Mouse (Mus musculus) kidney, postnatal 4 days (tissue): Measurements from ENCODE around the gene Sppl2b.

ENCODE experiments used
- DNase-seq, 2 experiments: peaks; one replicate each; pipeline ENCODE4 v3.0.0; 2021; ENCODE audit warnings: mixed read lengths in 2 of 2

Gene Sppl2b

DNA sequence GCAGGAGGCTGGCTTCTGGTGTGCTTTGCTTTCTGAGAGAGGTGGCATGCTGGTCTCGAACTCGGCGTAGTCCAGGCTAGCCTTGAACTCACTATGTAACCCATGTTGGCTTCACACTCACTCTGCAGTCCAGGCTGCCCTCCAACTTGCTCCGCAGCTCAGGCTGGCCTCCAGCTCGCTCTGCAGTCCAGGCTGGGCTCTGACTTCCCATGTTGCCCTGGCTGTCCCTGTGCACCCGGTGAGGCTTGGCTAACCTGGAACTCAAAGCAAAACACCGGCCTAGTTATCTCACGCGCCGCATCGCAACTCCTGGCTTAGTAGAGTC lies 636 bp downstream of the Sppl2b start:
- peak; percentile 17 to 23 for DNase-seq

DNA sequence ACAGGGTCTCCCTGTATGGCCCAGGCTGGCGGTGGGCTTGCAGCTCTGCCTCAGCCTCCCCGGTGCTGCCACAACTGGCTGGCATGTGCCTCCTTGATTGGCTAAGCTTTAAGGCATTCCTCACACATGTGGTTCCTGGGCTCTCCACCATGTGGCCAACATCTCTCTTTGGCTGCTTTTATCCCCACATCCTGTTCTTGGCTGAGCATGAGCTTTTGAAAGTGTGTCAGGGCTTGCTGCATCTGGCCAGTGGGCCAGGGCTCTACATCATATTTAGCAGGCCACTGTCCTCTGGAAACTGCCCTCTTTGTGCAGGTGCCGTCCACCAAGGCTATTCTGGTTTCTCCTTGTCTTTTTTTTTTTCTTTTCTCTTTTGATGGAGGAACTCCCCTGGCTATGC lies 1.2 kb downstream of the Sppl2b start:
- peak in 1 of 2 experiments; percentile 43 for DNase-seq

DNA sequence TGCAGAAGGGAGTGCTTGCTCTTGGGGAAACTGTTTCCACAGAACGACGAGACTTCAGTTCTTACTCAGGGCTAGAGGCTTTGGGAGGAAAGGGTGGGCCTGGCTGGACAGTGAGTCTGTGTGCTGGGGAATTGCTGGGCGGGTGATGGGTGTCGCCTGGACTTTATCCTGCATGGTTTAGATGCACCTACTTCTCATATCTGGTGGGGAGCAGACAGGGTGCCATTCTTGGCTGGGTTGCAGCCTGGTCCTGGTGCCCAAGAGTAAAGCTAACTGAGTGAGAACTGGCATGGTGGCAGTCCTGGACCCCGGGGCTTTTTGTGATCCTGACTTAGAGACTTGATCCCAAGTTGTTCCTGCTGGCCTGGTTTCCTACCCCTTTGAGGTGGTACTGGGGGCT lies 1.8 kb downstream of the Sppl2b start:
- no peak for DNase-seq

DNA sequence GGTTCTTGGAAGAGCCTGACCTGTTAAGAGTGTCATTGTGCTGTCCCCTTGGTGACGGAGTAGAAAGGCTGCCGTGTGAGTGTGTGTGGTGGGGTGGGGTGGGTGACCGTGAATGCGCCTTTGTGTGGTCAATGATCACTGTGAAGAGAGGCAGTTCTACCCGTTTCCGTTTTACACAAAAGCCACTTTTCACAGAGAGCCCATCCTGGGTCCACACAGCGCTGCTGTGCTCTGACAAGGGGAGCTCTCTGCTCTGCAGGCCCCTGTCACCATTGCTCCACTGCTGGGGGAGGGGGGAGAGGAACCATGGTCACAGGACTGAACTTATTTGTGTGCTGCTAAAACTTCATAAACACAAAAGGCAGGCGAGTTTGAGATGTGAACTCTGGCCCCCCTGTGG lies 2.3 kb downstream of the Sppl2b start:
- DNase-seq = no peak

DNA sequence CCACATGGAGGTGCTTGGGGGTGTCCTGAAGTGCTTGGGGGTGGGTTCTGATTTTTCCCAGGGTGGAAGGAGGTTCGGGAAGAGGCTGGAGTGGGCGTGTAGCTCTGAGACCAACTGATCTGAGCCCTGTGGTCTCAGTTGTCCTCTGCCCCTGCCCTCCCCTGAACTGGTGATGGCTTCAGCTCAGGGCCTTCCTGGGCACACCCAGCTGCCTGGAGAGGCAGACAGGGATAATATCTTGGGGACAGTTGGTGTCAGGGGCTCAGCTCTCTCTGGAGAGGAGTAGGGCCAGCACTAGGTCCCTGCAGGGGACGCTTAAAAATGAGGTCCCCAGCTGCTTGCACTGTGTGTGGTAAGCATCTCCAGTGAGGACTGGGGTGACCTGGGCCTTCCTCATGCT lies 2.8 kb downstream of the Sppl2b start:
- DNase-seq = no peak

DNA sequence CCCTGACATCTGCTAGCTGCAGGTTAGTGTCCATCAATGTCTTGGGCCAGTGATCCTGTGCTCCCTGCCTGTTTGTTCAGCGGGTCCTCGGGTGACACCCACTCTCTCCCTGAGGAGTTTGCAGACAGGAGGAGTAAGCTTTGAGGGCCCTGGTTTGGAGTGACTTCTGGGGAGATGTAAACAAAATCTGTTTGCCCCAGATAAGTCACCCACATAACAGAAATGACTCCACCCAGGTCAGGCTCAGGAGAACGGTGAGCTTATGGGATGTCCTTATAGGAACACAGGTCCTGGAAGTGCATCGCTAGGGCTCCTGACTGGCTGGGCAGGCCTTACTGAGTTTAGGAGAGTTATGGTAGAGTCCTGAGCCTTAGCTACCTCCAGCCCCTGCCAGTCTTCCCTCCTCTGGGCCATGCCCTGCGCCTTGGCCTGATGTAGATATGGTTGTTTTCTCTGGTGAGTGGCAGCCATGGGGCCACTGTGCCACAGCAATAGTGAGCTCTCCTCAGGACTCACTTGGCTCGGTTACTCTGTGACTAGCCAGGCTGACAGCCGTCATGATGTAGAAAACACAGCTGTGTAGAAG lies 3.4 kb downstream of the Sppl2b start:
- no peak for DNase-seq

DNA sequence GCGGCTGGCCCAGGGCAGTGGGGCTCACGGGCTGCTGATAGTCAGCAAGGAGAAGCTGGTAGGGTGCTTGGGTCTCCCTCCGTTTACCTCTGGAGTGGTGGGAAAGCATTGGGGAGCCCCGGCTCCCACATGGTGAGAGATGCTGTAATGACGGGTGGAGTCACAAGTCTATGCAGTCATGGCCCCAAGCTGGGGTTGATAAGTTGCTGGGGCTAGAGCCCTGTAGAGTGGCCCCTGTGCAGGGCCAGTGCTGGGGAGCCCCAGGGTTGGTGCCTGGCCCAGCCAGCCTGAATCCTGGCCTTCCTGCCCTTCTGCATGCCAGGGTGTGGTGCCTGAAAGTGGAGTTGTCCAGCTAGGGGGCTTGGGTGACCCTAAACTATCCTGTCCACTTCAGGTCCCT lies 7.2 kb downstream of the Sppl2b start:
- no peak for DNase-seq

DNA sequence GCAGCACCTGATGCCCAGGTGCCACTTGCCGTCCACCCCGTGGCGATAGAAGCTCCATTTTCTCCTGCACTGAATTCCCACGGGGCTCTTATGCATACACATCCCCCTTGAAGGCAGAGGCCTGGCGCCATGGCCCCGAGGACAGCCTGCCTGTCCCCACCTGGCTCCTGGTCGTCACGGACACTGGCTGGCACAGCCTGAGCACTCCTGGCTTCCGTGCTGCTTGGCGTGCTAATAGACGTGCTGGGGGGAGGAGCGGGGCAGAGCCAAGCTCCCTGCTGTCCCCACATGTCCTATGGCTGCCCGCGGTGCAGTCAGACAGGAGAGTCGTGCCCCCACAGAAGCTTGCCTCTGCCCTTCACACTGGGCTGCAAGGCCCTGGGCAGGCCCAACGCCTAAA lies 9.4 kb downstream of the Sppl2b start:
- DNase-seq = no peak

DNA sequence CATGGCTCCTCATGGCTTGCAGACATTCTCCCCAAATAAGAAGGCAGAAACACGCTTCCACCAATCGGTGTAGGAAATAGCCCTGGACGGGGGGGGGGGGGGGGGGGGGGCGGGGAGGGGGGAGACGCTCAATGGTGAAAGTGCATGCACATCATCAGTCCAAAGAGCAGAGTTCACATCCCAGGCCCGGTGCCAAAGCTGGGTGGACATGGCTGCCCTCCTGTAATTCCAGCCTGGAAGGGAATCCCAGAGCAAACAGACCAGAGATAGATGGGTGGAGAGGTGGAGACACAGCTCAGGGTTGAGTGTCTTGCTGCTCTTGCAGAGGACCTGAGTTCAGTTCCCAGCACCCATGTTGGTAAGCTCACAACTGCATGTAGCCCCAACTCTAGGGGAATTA lies 15.9 kb downstream of the Sppl2b start:
- peak; percentile 36 to 54 for DNase-seq

DNA sequence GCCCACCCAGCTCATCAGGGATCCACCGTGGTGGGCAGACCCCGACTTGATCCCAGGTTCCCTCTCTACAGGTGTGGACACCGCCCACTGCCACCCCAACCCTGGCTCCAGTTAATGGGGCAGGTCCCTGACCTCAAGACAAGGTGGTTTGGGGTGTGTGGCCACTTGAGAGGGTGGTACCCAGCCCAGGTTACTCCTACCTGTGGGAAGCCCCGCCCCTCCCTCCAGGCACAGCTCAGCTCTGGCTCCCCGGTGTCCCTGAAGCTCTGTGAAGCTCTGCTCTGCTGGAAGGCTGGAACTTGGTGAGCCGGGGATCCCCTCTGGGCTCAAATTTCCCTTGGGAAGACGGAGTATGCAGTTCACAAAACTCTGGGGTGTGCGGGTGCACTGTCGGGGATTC lies 16.5 kb downstream of the Sppl2b start, which contains the start of gene Tmprss9:
Tmprss9 (plus strand) TSS at position 268 of the 400 bp plus-strand sequence.
- peak; percentile 30 to 50 for DNase-seq

DNA sequence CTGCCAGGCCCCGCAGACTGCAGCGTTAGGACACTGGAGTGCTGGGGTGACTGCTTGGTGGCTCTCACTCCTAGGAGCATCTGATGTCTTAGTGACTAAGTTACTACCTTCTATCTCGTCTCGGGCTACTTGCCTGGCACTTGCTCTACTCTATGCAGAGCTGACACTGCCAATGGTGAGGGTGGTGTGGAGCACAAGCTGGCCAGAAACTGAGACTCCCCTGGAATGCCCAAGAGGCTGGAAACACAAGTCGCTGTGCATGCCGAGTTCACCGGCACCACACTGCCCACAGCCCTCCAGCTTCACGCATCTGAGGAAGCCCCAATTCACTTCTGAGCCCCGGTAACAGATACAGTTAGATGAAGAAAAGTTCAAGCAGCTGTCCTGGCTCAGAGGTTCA lies 19.0 kb downstream of the Sppl2b start:
- no peak for DNase-seq

DNA sequence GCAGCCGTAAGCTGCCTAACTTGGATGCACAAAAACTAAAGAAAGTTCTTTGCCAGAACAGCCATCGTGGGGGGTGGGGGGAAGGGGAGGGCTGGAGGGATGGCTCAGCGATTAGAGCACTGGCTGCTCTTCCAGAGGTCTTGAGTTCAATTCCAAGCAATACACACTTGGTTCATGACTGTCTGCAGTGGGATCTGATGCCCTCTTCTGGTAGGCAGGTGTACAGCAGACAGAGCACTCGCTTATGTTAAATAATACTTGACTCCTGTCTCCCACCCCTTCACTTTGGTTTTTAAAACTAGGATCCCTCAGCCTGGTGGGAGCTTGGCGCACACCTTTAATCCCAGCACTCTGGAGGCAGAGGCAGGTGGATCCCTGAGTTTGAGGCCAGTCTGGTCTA lies 21.0 kb downstream of the Sppl2b start:
- peak; percentile 75 to 80 for DNase-seq

DNA sequence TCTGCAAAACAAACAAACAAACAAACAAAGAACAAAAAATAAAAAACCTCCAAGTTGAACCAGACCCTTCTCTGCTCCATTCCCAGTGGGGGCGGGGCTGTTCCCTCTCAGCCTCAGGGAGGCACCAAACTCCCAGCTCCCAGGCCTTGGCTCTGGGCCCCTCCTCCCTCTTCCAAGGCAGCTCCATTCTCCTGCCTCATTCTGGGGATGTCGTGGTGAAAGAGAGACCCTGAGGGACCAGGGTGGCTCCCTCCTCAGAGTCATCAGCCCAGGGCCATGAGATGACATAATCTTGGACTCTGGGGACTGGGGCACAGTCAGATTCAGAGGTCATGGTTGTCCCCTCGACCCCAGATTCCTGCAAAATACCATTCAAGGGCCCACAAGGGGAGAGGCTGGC lies 21.5 kb downstream of the Sppl2b start:
- peak; percentile 35 to 38 for DNase-seq

DNA sequence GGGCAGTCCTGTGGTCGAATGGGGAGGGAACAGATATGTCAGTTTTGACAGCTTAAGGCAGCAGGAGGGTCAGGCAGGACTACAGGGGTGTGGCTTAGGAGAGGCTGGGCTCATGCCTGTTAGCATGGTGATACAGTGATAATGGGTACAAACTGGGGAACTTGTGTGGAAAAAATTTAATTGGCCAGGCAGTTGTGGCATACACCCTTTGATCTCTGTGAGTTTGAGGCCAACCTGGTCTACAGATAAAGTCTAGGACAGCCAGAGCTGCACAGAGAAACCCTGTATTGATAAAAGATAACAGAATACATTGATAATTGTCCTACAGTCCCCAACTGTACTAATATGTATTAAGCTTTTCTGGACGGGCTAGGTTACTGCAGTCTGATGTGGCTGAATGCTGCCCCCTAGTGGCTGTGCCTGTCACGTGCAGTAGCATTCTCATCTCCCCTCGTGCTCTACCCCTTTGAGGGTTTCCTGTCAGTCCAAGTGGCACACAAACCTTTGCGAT lies 25.1 kb downstream of the Sppl2b start:
- DNase-seq = peak; percentile 79 to 82

DNA sequence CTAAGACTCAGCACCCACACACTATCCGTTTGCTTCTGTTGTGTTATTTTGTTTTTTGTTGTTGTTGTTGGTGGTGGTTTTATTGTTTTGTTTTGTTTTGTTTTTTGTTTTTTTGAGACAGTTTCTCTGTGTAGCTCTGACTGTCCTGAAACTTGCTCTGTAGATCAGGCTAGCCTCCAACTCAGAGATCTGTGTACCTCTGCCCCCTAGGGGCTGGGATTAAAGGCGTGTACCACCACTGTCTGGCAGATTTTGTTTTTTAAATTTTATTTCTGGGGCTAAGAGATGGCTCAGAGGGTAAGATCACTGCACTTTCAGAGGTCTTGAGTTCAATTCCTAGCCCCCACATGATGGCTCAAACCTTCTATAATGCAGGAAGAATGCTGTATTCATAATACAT lies 25.8 kb downstream of the Sppl2b start:
- DNase-seq = no peak

DNA sequence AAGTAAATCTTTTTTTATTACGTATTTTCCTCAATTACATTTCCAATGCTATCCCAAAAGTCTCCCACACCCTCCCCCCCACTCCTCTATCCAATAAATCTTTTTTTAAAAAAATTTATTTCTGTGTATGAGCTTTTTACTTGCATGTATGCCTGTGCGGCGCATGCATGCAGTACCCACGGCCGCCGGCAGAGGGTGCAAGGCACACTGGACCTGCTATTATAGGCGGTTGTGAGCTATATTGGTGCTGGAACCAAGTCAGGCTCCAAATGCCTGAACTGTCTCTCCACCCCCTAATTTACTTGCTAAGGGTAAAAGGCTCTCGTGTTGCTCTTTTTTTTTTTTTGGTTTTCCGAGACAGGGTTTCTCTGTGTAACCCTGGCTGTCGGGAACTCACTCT lies 26.2 kb downstream of the Sppl2b start:
- DNase-seq = peak; percentile 86 to 88

DNA sequence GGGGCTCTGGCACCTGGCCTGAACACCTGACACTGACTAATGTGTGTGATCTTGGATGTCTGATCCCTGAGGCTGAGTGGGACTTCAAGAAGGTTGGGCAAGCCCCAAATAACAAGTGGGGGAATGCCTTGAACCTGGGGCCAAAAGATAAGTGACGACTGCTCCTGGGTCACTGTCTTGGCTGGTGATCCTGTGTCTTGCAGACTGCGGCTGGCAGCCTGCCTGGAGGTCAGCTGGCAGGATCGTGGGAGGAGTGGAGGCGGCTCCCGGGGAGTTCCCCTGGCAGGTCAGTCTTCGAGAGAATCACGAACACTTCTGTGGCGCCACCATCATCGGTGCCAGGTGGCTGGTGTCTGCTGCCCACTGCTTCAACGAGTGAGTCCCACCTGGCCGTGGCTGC lies 32.1 kb downstream of the Sppl2b start:
- DNase-seq = peak; percentile 71 to 80

DNA sequence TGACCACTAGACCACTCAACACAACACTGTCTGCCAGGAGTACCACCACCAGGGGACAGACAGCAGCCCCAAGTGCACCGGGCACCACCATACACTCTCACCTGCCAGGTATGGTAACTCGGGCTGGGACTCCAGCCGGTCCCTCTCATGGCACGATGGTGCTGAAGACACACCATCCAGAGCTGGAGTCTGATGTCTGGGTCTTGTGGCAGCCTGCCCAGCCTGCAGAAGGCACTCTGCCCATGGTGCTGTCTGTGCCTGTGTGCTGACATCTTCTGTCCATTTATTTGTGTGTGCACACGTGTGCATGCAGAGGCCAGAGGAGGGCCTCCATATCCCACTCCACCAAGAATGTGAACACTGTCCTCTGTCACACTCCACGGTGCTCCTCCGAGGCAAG lies 40.0 kb downstream of the Sppl2b start:
- DNase-seq = no peak

DNA sequence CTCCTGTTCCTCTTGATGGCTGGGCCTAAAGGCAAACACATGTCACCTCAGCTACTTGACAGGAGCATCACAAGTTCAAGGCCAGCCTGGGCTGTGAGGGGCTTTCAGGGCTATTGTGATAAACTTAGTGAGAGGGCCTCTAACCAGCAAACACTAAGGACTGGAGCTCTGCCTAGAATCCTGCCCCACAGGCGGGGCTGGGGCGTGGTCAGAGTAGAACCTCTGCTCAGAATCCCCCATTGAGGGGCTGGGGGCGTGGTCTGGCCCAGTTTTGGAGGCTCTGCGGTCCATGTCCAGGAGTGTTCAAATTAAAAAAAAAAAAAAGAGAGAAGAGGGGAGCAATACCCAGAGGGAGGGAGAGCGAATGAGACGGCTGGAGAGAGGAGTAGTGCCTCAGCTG lies 40.6 kb downstream of the Sppl2b start:
- no peak for DNase-seq

DNA sequence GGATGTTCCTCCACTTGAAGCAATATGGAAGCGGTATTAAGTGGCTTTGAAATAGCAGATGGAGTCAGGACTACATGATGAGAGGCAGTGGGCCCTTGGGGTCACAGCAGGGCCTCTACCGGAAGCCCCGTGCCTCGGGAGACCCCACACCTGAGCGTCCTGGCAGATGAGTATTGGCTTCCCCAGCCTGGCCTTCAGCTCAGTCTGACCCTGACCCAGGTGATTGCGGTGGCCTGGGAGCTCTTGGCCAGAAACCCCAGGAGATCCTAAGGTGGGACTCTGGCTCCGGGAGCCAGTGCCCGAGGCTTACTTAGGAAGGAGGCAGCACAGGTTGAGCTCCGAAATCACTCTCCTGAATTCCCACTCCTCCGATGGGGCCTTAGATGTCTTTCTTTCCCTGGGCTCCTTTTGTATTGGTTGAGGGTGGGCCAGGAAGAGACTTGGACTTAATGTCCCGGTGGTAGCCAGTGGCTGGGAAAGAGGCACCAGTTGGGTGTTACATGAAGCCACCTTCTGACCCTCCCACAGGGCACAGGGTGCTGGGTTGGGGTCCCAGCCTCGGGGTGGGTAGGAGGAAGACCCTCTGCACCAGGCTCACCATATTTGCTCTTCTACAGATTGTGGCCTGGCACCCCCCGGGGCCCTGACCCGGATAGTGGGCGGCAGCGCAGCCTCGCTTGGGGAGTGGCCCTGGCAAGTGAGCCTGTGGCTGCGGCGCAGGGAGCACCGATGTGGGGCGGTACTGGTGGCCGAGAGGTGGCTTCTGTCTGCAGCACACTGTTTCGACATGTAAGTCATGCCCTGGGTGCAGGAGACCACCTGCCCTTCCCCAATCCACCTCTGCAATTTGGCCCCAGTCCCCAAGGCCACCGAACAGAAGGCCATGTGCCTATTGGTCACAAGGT lies 41.8 kb downstream of the Sppl2b start:
- no peak for DNase-seq

DNA sequence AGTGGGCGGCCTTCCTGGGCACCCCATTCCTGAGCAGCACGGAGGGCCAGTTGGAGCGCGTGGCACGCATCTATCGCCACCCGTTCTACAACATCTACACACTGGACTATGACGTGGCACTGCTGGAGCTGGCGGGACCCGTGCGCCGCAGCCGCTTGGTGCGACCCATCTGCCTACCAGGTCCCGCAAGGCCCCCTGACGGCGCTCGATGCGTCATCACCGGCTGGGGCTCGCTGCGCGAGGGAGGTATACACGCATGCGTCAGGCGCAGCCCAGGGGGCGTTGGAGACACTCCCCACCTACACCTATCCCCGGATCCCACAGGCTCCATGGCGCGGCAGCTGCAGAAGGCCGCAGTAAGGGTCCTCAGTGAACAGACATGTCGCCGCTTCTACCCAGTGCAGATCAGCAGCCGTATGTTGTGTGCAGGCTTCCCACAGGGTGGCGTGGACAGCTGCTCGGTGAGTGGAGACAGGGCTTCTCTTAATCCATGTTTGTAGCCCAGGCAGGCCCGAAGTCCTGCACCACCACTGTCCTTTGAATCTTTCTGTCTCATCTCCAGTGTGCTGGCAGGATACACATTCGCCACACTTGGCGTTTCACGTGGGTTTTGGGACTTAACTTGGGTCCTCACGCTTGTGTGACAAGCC lies 42.9 kb downstream of the Sppl2b start:
- no peak for DNase-seq

DNA sequence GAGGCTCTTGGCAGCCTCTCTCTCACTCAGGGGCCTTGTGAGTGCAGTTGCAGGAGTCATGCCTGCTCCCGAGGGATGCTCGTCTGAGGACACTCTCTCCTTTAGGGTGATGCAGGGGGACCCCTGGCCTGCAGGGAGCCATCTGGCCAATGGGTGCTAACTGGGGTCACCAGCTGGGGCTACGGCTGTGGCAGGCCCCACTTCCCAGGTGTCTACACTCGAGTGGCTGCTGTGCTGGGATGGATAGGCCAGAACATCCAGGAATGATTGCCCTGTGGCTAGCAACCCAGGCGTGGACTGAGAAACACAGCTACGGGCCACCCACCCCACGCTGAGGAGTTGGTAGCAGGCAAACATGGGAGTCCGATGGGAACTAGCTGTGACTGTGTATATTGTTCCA lies 44.0 kb downstream of the Sppl2b start:
- DNase-seq = no peak

DNA sequence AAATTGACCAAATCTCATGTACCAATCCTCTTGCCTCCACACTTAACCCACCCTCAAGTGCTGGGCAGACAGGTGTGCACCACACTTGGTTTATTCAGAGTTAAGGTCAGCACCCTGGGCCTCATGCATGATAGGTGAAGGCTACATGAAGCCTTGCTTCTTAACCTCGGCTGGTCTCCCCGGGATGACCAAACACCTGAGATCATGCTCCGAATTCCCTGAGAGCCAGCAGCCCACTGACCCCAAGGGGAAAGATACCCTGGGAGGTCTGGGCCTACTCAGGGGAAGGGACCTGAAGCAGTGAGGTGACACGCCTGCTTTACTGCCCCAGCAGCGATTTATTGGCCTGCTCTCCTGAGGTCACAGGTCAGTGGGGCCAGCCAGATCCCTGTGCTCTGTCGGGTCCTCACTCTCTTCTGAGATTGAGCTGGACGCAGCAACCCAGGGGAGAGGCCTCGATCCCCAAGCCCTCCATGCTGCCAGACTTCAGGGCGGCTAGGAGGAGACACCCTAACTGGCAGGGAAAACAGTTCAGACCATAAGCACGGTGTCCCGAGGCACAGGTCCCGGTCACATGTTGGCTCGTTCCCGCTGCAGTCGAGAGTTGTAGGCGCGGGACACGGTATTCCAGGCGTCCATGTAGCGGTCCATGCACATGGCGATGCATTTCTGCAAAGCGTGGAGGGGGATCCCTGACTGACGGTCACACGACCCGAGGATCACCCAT lies 44.7 kb downstream of the Sppl2b start:
- no peak for DNase-seq
